Mouse (Mus musculus) E14TG2a.4 (cell line): ENCODE measurements around the gene Zfx.

Experiments used
- CTCF ChIP-seq: conservative IDR thresholded peaks from 2 replicates; pipeline ENCODE4 v1.5.1; 2014; ENCODE audit warnings: low read length
- NANOG ChIP-seq: IDR thresholded peaks from 2 replicates; pipeline ENCODE4 v1.6.1; 2014; ENCODE audit warnings: borderline replicate concordance, low read length, mixed read lengths
- POU5F1 ChIP-seq: IDR thresholded peaks from 2 replicates; pipeline ENCODE4 v1.6.1; 2014; ENCODE audit warnings: low read length, borderline replicate concordance

- no peak for TF ChIP-seq CTCF
- no peak for TF ChIP-seq NANOG
- TF ChIP-seq POU5F1 = no peak
These were observed at the start of gene Zfx for GRCm38 (mm10) chrX:94123059-94123839.
